Mouse (Mus musculus): ENCODE data around the gene Iqgap3. TPM values are rescaled to one million over a fixed set of nuclear protein-coding genes. Genes with fewer than 3 reads are reported as not detected.

Iqgap3 gene
- polyA plus RNA-seq, 1 experiment from 2014 or later, result 4.5 TPM

GRCm38 (mm10) chr3:88156817-88157216 is 75.0 kb downstream of the Iqgap3 start:
- H3K27me3 ChIP-seq (ENCODE audit: control insufficient read depth, insufficient read depth, low read length), result no peaks in the 10 kb centered on the region
- H3K36me3 ChIP-seq (ENCODE audit: control insufficient read depth, insufficient read depth, low read length), result peaks cover 23% of the 10 kb centered on the region
- H3K9ac ChIP-seq (ENCODE audit: low read length), result no peak overlapping the region
- H3K27ac ChIP-seq (replicated peaks), result no peak overlapping the region
- DNase-seq (ENCODE audit: low spot score) (no peak), ATAC-seq (ENCODE audit: low FRiP score, low TSS enrichment) (no peak)
- no peak for TF ChIP-seq CTCF (IDR thresholded peaks at IDR 0.05; ENCODE audit: low read depth)
- TF ChIP-seq EP300 (optimal IDR thresholded peaks at IDR 0.05), result no peak
- no peaks in the 10 kb centered on the region for H3K9me3 ChIP-seq (ENCODE audit: control insufficient read depth, low read length)
- no peak overlapping the region for H3K4me2 ChIP-seq (replicated peaks; ENCODE audit: low read depth)
- no peak overlapping the region for H3K4me3 ChIP-seq (ENCODE audit: low read depth, low read length)
- no peaks in the 10 kb centered on the region for H3K4me1 ChIP-seq (replicated peaks; ENCODE audit: control insufficient read depth, insufficient read depth)

- DNase-seq (ENCODE audit: low spot score), result peak; percentile 52
- H3K9ac ChIP-seq (ENCODE audit: low read length), result no peak overlapping the region
- TF ChIP-seq EP300 (optimal IDR thresholded peaks at IDR 0.05) (no peak), CTCF (IDR thresholded peaks at IDR 0.05; ENCODE audit: low read depth) (peak; percentile 75)
- peak; percentile 59 for ATAC-seq (ENCODE audit: low FRiP score, low TSS enrichment)
- no peak overlapping the region for H3K27ac ChIP-seq (replicated peaks)
- H3K36me3 ChIP-seq (ENCODE audit: control insufficient read depth, insufficient read depth, low read length), result peaks cover 35% of the 10 kb centered on the region
- no peak overlapping the region for H3K4me3 ChIP-seq (ENCODE audit: low read depth, low read length)
- H3K4me1 ChIP-seq (replicated peaks; ENCODE audit: control insufficient read depth, insufficient read depth), result no peaks in the 10 kb centered on the region
- WGBS, result 26% methylated on average over 23 of the region's 23 CpGs
- no peak overlapping the region for H3K4me2 ChIP-seq (replicated peaks; ENCODE audit: low read depth)
- H3K27me3 ChIP-seq (ENCODE audit: control insufficient read depth, insufficient read depth, low read length), result no peaks in the 10 kb centered on the region
- no peaks in the 10 kb centered on the region for H3K9me3 ChIP-seq (ENCODE audit: control insufficient read depth, low read length)
Measured at GRCm38 (mm10) chr3:88157771-88158597, 76.2 kb downstream of the Iqgap3 start.

GRCm38 (mm10) chr3:88158991-88159390 is 77.2 kb downstream of the Iqgap3 start:
- H3K9ac ChIP-seq (ENCODE audit: low read length), result no peak overlapping the region
- no peak for TF ChIP-seq CTCF (IDR thresholded peaks at IDR 0.05; ENCODE audit: low read depth)
- no peak for TF ChIP-seq EP300 (optimal IDR thresholded peaks at IDR 0.05)
- no peak overlapping the region for H3K4me2 ChIP-seq (replicated peaks; ENCODE audit: low read depth)
- no peaks in the 10 kb centered on the region for H3K9me3 ChIP-seq (ENCODE audit: control insufficient read depth, low read length)
- H3K27ac ChIP-seq (replicated peaks), result no peak overlapping the region
- no peaks in the 10 kb centered on the region for H3K27me3 ChIP-seq (ENCODE audit: control insufficient read depth, insufficient read depth, low read length)
- no peak for ATAC-seq (ENCODE audit: low FRiP score, low TSS enrichment)
- WGBS, result 89% methylated on average over 6 of the region's 6 CpGs
- H3K4me1 ChIP-seq (replicated peaks; ENCODE audit: control insufficient read depth, insufficient read depth), result no peaks in the 10 kb centered on the region
- H3K4me3 ChIP-seq (ENCODE audit: low read depth, low read length), result no peak overlapping the region
- DNase-seq (ENCODE audit: low spot score), result no peak
- peaks cover 42% of the 10 kb centered on the region for H3K36me3 ChIP-seq (ENCODE audit: control insufficient read depth, insufficient read depth, low read length)

GRCm38 (mm10) chr3:88160856-88161255 is 79.1 kb downstream of the Iqgap3 start:
- ATAC-seq (ENCODE audit: low FRiP score, low TSS enrichment), result no peak

GRCm38 (mm10) chr3:88162259-88162658 is 80.5 kb downstream of the Iqgap3 start:
- TF ChIP-seq EP300 (optimal IDR thresholded peaks at IDR 0.05), result no peak
- no peak for TF ChIP-seq CTCF (IDR thresholded peaks at IDR 0.05; ENCODE audit: low read depth)
- Histone ChIP-seq H3K27me3 (ENCODE audit: control insufficient read depth, insufficient read depth, low read length) (no peaks in the 10 kb centered on the region), H3K36me3 (ENCODE audit: control insufficient read depth, insufficient read depth, low read length) (peaks cover 45% of the 10 kb centered on the region), H3K9ac (ENCODE audit: low read length) (no peak overlapping the region), H3K9me3 (ENCODE audit: control insufficient read depth, low read length) (no peaks in the 10 kb centered on the region), H3K4me2 (replicated peaks; ENCODE audit: low read depth) (no peak overlapping the region), H3K4me3 (ENCODE audit: low read depth, low read length) (no peak overlapping the region), H3K4me1 (replicated peaks; ENCODE audit: control insufficient read depth, insufficient read depth) (no peaks in the 10 kb centered on the region), H3K27ac (replicated peaks) (no peak overlapping the region)
- no peak for ATAC-seq (ENCODE audit: low FRiP score, low TSS enrichment)
- 52% methylated on average over 8 of the region's 8 CpGs for WGBS
- DNase-seq (ENCODE audit: low spot score), result no peak

More at GRCm38 (mm10) chr3:88160856-88161255, 79.1 kb downstream of the Iqgap3 start:
- no peak for DNase-seq (ENCODE audit: low spot score)
- 78% methylated on average over 6 of the region's 6 CpGs for WGBS
- Histone ChIP-seq H3K36me3 (ENCODE audit: control insufficient read depth, insufficient read depth, low read length) (peaks cover 51% of the 10 kb centered on the region), H3K4me2 (replicated peaks; ENCODE audit: low read depth) (no peak overlapping the region), H3K27ac (replicated peaks) (no peak overlapping the region), H3K27me3 (ENCODE audit: control insufficient read depth, insufficient read depth, low read length) (no peaks in the 10 kb centered on the region), H3K9ac (ENCODE audit: low read length) (no peak overlapping the region), H3K4me3 (ENCODE audit: low read depth, low read length) (no peak overlapping the region), H3K9me3 (ENCODE audit: control insufficient read depth, low read length) (no peaks in the 10 kb centered on the region), H3K4me1 (replicated peaks; ENCODE audit: control insufficient read depth, insufficient read depth) (no peaks in the 10 kb centered on the region)
- TF ChIP-seq EP300 (optimal IDR thresholded peaks at IDR 0.05) (no peak), CTCF (IDR thresholded peaks at IDR 0.05; ENCODE audit: low read depth) (no peak)

GRCm38 (mm10) chr3:88162811-88163210 is 81.0 kb downstream of the Iqgap3 start:
- TF ChIP-seq CTCF (IDR thresholded peaks at IDR 0.05; ENCODE audit: low read depth) (no peak), EP300 (optimal IDR thresholded peaks at IDR 0.05) (no peak)
- Histone ChIP-seq H3K4me3 (ENCODE audit: low read depth, low read length) (no peak overlapping the region), H3K9me3 (ENCODE audit: control insufficient read depth, low read length) (no peaks in the 10 kb centered on the region), H3K4me2 (replicated peaks; ENCODE audit: low read depth) (no peak overlapping the region), H3K27ac (replicated peaks) (no peak overlapping the region), H3K36me3 (ENCODE audit: control insufficient read depth, insufficient read depth, low read length) (peaks cover 47% of the 10 kb centered on the region), H3K4me1 (replicated peaks; ENCODE audit: control insufficient read depth, insufficient read depth) (no peaks in the 10 kb centered on the region), H3K27me3 (ENCODE audit: control insufficient read depth, insufficient read depth, low read length) (no peaks in the 10 kb centered on the region), H3K9ac (ENCODE audit: low read length) (no peak overlapping the region)
- DNase-seq (ENCODE audit: low spot score) (no peak), ATAC-seq (ENCODE audit: low FRiP score, low TSS enrichment) (no peak)
- WGBS, result 74% methylated on average over 4 of the region's 4 CpGs

Measured in stomach, postnatal 0 days (tissue).